Mouse (Mus musculus): ENCODE measurements at regions not wholly inside any gene's neighbourhood (a gene's known extent, or its start where the extent isn't known, plus 50 kb on each side); places are given as distances from the start of the nearest gene placed in this dataset.

GRCm38 (mm10) chr13:89421833-89422232, 117.8 kb upstream of the Hapln1 start:
- no peak for TF ChIP-seq FLI1 (IDR thresholded peaks at IDR 0.05; ENCODE audit: low read length)
- no peak for TF ChIP-seq GATA1 (IDR thresholded peaks at IDR 0.05; ENCODE audit: borderline replicate concordance, low read length)
